Mouse (Mus musculus) forebrain, embryonic 12.5 days (tissue): ENCODE measurements around the gene Zfp799. TPM values are rescaled to one million over a fixed set of nuclear protein-coding genes. Genes with fewer than 3 reads are reported as not detected.

Experiments
- ATAC-seq: fragments of 200-750 bp; cut with Nextera tagmentation; 2 replicates; pipeline ENCODE4 v1.8.0; 2017; ENCODE audit warnings: moderate TSS enrichment; ENCODE audit not compliant: low FRiP score
- H3K27ac ChIP-seq: fragments of 300-500 bp; sonication (generic); 2 replicates; pipeline ENCODE4 v1.5.1; 2016; ENCODE audit warnings: mild to moderate bottlenecking
- H3K27me3 ChIP-seq: fragments of 300-500 bp; sonication (generic); 2 replicates; pipeline ENCODE4 v1.6.1; 2016; ENCODE audit warnings: mild to moderate bottlenecking
- H3K36me3 ChIP-seq: fragments of 300-500 bp; sonication (generic); replicated peaks from 2 replicates; pipeline ENCODE4 v1.6.1; 2016; ENCODE audit warnings: mild to moderate bottlenecking
- H3K4me1 ChIP-seq: fragments of 300-500 bp; sonication (generic); 2 replicates; pipeline ENCODE4 v1.6.1; 2016
- H3K4me2 ChIP-seq: fragments of 300-500 bp; sonication (generic); 2 replicates; pipeline ENCODE4 v1.6.1; 2016; ENCODE audit warnings: mild to moderate bottlenecking, moderate library complexity
- H3K4me3 ChIP-seq: fragments of 300-500 bp; sonication (generic); replicated peaks from 2 replicates; pipeline ENCODE4 v1.5.1; 2016; ENCODE audit warnings: mild to moderate bottlenecking
- H3K9ac ChIP-seq: fragments of 300-500 bp; sonication (generic); 2 replicates; pipeline ENCODE4 v1.6.1; 2016; ENCODE audit warnings: mild to moderate bottlenecking
- H3K9me3 ChIP-seq: fragments of 300-500 bp; sonication (generic); 2 replicates; pipeline ENCODE4 v1.6.1; 2016
- WGBS: fragments of 180-500 bp; shearing (Covaris S2); methylation state at CpG from one replicate; pipeline ENCODE4 v1.1.7; 2016; 5-methylcytosine and 5-hydroxymethylcytosine counted together
- polyA plus RNA-seq: library from polyadenylated mRNA; unstranded; fragments of >200 nt; fragmentation: Nextera tagmentation; extraction: Ambion mirVana; gene quantifications from 2 replicates; pipeline ENCODE4 v1.2.1, GENCODE M21; 2016

Zfp799 gene
- polyA plus RNA-seq, 1 experiment from 2014 or later: 18.3 TPM

DNA sequence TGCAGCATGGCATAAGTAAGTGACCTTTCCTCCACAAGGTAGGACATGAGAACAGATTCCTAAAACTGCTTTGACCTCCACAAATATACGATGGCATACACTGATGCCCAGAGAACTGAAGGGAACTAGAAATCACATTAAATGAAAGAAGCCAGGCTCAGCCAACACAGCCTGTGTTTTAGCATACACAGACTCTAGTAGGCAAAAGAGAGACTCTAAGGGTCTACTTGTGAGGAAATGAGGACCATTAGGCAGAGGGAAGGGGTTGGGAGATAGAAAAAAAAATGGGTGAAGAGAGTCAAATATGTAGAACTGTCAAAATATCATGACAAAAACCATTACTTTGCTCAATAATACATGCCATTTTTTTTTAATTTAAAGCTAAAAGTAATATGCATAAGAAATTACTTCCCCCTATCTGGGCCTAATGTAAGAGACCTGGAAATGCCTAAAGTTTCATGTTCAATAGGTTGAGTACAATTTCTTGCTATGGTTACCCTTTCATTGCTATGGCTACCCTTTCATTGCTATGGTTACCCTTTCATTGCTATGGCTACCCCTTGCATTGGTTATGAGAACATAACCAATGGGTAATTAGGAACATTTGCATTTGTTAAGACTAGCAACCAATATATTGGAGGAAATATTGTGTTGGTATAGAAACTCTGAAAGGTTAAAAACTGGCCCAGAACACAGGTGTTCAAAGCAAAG, 13.8 kb downstream of the Zfp799 start:
- H3K36me3 ChIP-seq: peaks cover 41% of the 10 kb centered on the region
- H3K9me3 ChIP-seq: no peaks in the 10 kb centered on the region
- H3K4me2 ChIP-seq: no peak overlapping the region
- H3K4me1 ChIP-seq: peaks cover 11% of the 10 kb centered on the region
- H3K4me3 ChIP-seq: no peak overlapping the region
- H3K9ac ChIP-seq: no peak overlapping the region
- peak; percentile 53; the same call in 1 of the 2 replicates for ATAC-seq
- no peaks in the 10 kb centered on the region for H3K27me3 ChIP-seq
- 100% methylated on average over 1 of the region's 1 CpGs for WGBS
- peak overlapping the region; percentile 54; the same call in 1 of the 2 replicates for H3K27ac ChIP-seq

DNA sequence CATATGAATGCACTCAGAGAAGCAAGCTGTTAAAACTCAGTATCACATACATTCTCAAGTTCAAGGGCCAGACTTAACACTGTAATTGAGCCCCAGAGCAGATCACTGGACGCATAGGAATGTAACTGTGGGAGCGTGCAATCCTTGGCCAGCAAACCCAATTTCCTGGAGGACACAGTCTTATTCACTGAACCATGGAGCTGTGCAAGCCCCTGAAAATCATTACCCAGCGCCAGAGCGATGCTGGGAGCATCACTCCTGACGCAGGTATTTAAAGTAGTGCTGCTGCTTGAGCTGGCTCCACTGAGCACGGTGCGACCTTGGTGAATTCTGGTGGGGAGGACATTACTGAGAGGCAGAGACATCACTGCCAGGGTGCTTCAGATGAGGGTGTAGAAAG, 15.9 kb downstream of the Zfp799 start:
- no peaks in the 10 kb centered on the region for H3K27me3 ChIP-seq
- H3K4me3 ChIP-seq: no peak overlapping the region
- H3K4me1 ChIP-seq: peaks cover 21% of the 10 kb centered on the region
- H3K9me3 ChIP-seq: no peaks in the 10 kb centered on the region
- H3K27ac ChIP-seq: 0 out of 2 replicates have a peak overlapping the region, but pooled peaks have one; percentile 10
- H3K9ac ChIP-seq: no peak overlapping the region
- no peak for ATAC-seq
- H3K4me2 ChIP-seq: no peak overlapping the region
- peaks cover 23% of the 10 kb centered on the region for H3K36me3 ChIP-seq
- 77% methylated on average over 7 of the region's 7 CpGs for WGBS

DNA sequence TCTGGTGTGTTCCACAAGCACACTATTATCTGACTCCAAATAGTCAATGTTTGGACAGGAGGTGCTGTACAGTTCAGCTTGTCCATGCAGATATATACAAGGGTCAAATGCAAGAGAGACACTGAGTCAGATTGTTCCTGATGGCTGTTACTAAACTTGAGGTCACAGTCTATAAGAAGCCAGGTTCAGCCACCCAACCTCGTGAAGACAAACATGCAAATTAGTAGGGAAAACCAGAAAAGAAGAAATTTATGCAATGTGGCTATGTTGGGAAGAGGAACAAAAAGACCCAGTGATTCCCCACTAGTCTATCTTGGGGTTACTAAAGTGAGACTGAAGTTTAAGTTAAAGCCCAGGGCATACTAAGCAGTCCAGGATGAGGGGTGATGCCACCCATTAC, 19.4 kb downstream of the Zfp799 start:
- 23% methylated on average over 1 of the region's 1 CpGs for WGBS
- Histone ChIP-seq H3K9ac (no peak overlapping the region), H3K9me3 (no peaks in the 10 kb centered on the region), H3K4me2 (peak overlapping the region; percentile 72), H3K4me3 (no peak overlapping the region), H3K4me1 (peaks cover 41% of the 10 kb centered on the region), H3K36me3 (peaks cover 3% of the 10 kb centered on the region), H3K27ac (no peak overlapping the region), H3K27me3 (no peaks in the 10 kb centered on the region)
- no peak for ATAC-seq

DNA sequence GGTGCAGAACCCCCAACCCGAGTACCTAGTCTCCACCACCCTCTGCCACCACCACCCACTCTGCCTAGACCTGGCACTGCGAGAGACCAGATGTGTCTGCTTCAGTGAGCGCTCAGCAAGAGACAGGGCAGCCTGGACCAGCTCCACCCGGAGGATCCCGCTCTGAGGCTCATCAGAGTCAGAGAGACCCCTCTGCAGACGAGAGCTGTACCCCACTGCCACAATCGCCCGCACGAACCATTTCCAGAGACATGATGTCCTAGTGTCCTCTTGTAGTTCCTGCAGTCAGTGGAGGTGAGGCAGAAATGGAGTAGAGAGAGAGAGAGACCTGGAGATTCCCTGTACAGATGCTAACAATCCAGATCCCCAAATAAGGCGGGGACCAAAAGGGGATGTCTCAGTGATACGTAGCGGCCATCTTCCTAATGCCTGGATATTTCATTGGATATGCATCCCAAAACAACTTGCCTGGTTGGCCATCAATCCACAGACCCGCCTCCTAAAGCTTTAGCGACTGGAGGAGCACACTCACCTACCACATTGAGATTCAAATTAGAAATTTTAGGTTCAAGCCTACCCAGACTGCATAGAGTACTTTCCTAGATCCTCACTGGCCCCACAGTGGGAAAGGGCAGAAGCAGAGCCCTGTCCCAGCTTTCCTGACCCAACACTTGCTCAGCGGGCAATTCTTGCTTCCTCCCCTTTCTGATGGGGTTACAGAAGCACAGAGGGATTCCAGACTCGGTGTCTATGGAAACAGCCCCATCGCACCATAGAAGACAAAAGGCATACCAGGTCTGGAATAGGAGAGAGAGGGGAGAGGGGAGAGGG, 20.3 kb downstream of the Zfp799 start, which contains the start of gene Zfp811:
Gene Zfp811 (minus strand): TSS at position 388 of the 831 bp plus-strand sequence.
- no peaks in the 10 kb centered on the region for H3K9me3 ChIP-seq
- no peaks in the 10 kb centered on the region for H3K27me3 ChIP-seq
- under 1% methylated on average over 17 of the region's 17 CpGs for WGBS
- peaks cover 44% of the 10 kb centered on the region for H3K4me1 ChIP-seq
- H3K4me3 ChIP-seq: peak within 1 kb of the TSS; percentile 58
- H3K36me3 ChIP-seq: no peaks in the 10 kb centered on the region; the same call in 1 of the 2 replicates
- peak; percentile 90 for ATAC-seq
- peak within 1 kb of the TSS; percentile 72 for H3K9ac ChIP-seq
- H3K27ac ChIP-seq: peak within 1 kb of the TSS; percentile 91
- peak within 1 kb of the TSS; percentile 72 for H3K4me2 ChIP-seq

DNA sequence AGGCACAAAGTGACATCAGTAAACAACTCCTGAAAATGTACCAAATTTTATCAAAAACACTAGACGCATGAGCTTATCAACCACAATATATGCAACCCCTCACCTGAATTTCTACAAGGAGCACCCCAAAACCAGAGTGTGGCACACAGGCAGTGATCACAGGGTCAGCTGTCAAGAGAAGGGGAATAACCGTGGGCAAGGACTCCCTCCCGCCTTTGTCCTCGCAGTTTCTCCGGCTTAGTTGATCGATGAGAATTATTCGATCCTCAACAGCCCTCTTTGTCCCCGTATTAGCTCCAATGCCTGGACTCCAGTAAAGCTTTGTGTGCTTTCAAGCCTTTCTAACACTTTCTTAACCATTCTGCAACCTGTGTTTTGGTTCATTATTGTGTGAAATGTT, 21.1 kb downstream of the Zfp799 start:
- peak overlapping the region; percentile 91 for H3K27ac ChIP-seq
- H3K27me3 ChIP-seq: no peaks in the 10 kb centered on the region
- H3K36me3 ChIP-seq: no peaks in the 10 kb centered on the region
- peak overlapping the region; percentile 58 for H3K4me3 ChIP-seq
- no peaks in the 10 kb centered on the region for H3K9me3 ChIP-seq
- peak; percentile 16; the same call in 1 of the 2 replicates for ATAC-seq
- peak overlapping the region; percentile 72 for H3K9ac ChIP-seq
- H3K4me1 ChIP-seq: peaks cover 44% of the 10 kb centered on the region
- H3K4me2 ChIP-seq: peak overlapping the region; percentile 72
- whole genome bisulfite sequencing: 6% methylated on average over 8 of the region's 8 CpGs

DNA sequence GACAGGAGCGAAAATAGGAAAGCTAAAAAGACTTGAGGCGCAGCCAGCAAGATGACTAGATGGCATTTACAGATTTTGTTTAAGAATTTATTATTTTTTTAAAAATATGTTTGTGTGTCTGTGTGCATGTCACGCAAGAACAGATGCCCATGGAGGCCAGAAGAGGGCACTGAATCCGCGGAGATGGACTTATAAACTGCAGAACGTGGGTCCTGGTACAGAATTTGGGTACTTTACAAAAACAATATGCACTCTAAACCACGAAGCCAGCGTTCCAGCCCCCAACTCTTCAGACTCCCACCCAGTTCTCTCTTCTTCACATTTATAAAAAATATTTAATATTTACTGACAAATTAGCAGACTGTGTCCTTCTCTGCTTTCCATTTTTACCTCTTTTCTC, 40.8 kb downstream of the Zfp799 start:
- Histone ChIP-seq H3K27me3 (no peaks in the 10 kb centered on the region), H3K4me3 (no peak overlapping the region), H3K4me2 (peak overlapping the region; percentile 61), H3K9me3 (no peaks in the 10 kb centered on the region), H3K4me1 (peaks cover 24% of the 10 kb centered on the region), H3K27ac (no peak overlapping the region), H3K36me3 (peaks cover 9% of the 10 kb centered on the region), H3K9ac (peak overlapping the region; percentile 53; the same call in 1 of the 2 replicates)
- WGBS: 74% methylated on average over 8 of the region's 8 CpGs
- no peak for ATAC-seq

DNA sequence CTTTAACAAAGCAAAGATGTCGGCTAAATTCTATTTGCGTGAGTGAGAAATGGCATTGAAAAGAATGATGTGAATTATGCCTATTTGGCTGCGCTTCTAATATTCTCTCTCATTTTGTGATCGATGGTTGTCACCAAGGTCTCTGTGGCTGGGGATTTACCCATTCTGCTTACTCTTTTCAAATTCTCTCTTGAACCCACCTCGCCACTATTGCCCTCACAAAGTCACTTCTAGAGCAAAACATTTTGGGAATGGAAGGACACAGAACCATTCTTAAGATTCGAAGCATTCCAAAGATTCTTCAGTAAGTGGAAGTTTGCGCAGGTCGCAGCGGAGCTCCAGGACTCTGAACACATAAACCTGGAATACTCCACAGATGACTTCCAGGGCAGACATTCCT, 41.5 kb downstream of the Zfp799 start:
- Histone ChIP-seq H3K9ac (peak overlapping the region; percentile 53), H3K4me2 (peak overlapping the region; percentile 61), H3K4me3 (peak overlapping the region; percentile 76), H3K9me3 (no peaks in the 10 kb centered on the region), H3K36me3 (peaks cover 16% of the 10 kb centered on the region), H3K27me3 (no peaks in the 10 kb centered on the region), H3K4me1 (peaks cover 24% of the 10 kb centered on the region), H3K27ac (no peak overlapping the region)
- no peak for ATAC-seq
- WGBS: 7% methylated on average over 9 of the region's 9 CpGs

DNA sequence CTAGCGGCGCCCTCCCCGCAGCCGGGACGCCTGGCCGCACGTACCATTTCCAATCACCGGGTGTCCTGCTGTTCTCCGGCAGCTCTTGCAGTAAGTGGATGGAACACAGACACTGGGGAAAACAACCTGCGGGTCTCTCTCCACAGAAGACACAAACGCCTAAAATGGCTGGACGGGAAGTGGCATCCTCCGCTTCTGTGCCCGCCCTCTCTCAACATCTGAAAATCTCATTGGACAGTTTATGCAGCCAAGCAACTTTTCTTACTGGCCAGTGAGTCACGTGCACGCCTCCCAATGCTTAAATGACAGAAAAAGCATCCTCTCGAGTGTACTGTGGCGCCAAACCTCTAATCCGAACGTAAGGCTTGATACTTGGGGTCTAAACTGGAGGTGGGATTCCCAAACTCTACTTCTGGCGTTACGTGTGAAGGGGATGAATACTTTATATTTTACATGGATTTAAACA, 41.9 kb downstream of the Zfp799 start, which contains the start of gene Zfp871:
Gene Zfp871 (minus strand): TSS at position 194 of the 466 bp plus-strand sequence.
- no peaks in the 10 kb centered on the region for H3K27me3 ChIP-seq
- no peaks in the 10 kb centered on the region for H3K9me3 ChIP-seq
- peaks cover 20% of the 10 kb centered on the region for H3K36me3 ChIP-seq
- H3K4me3 ChIP-seq: peak within 1 kb of the TSS; percentile 76
- peak within 1 kb of the TSS; percentile 88 for H3K9ac ChIP-seq
- H3K4me2 ChIP-seq: peak within 1 kb of the TSS; percentile 67
- peaks cover 24% of the 10 kb centered on the region for H3K4me1 ChIP-seq
- peak; percentile 98 for ATAC-seq
- WGBS: under 1% methylated on average over 22 of the region's 22 CpGs
- peak within 1 kb of the TSS; percentile 88 for H3K27ac ChIP-seq

DNA sequence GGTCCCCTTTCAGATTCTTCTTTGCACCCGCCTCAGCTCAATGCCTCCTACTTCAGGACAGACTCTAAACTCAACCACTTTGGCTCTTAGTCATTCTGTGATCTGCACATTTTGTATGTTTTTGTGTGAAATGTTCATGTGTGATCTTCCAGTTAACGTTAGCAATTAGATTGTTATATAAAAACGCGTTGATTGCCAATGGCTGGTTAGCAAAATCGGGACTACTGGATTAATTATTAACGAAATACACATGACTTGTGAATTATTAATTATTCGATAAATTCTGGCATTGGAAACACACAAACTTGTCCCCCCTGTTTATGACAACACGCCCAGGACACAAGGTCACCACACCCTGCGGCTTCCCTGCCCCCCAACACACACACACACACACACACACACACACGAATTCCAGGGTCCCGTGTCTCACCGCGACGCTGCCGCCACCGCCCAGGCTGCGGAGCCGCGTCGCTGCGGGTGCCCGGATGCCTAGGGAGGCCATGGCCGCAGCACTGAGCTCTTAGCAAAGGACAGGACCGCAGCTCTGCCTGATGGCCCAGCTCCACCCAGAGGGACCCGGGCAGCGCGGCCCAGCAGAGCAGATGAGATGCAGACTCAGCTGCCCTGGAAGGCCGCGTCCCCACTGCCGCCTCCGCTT, 42.5 kb downstream of the Zfp799 start:
- H3K9ac ChIP-seq: peak overlapping the region; percentile 88
- no peaks in the 10 kb centered on the region for H3K9me3 ChIP-seq
- peaks cover 22% of the 10 kb centered on the region for H3K36me3 ChIP-seq
- peak overlapping the region; percentile 88 for H3K27ac ChIP-seq
- peak overlapping the region; percentile 76 for H3K4me3 ChIP-seq
- 2% methylated on average over 31 of the region's 31 CpGs for WGBS
- H3K27me3 ChIP-seq: no peaks in the 10 kb centered on the region
- peak; percentile 89 for ATAC-seq
- peak overlapping the region; percentile 67 for H3K4me2 ChIP-seq
- H3K4me1 ChIP-seq: peaks cover 24% of the 10 kb centered on the region

DNA sequence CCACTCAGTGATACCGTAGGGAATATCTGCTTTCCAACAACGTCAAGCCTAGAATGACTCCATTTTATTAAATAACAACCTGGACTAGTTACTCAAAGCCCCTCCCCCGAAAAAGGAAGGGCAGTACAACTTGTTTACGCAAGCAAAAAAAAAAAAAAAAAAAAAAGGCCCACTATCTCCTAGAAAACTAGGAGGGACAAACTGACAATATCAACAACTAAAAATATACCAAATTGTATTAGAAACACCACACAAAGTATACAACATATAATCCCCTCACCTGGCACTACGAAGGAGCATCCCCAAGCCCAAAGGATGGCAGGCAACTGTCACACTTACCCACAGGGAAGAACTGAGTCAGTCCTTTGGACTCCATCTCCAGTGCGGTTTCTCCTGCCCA, 43.1 kb downstream of the Zfp799 start:
- Histone ChIP-seq H3K9me3 (no peaks in the 10 kb centered on the region), H3K4me2 (peak overlapping the region; percentile 67), H3K36me3 (peaks cover 22% of the 10 kb centered on the region), H3K4me3 (peak overlapping the region; percentile 76), H3K9ac (peak overlapping the region; percentile 88), H3K4me1 (peaks cover 24% of the 10 kb centered on the region), H3K27me3 (no peaks in the 10 kb centered on the region), H3K27ac (no peak overlapping the region)
- 73% methylated on average over 6 of the region's 6 CpGs for WGBS
- no peak for ATAC-seq

DNA sequence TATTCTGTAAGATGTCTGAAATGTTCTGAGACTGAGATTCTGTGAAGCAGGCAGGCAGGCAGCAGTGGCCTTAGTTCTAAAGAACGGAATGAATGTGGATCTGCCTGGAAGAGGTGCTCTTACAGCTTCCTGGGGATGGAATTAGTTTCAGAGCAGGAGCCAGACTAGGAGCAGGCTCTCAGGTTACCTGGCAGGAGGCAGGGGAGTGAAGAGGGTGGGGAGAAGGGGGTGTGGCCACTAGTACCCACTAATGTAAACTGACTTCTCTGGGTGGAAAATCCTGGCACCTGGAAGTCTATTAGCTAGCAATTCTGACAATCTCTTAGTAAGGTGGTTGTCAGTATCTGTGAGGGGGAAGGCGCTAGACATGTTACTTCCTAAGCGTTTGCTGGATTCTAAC, 44.4 kb downstream of the Zfp799 start:
- Histone ChIP-seq H3K4me3 (no peak overlapping the region), H3K4me2 (no peak overlapping the region), H3K36me3 (peaks cover 22% of the 10 kb centered on the region), H3K27me3 (no peaks in the 10 kb centered on the region), H3K9me3 (no peaks in the 10 kb centered on the region), H3K4me1 (peaks cover 24% of the 10 kb centered on the region), H3K27ac (no peak overlapping the region), H3K9ac (no peak overlapping the region)
- 88% methylated on average over 3 of the region's 3 CpGs for WGBS
- ATAC-seq: no peak

DNA sequence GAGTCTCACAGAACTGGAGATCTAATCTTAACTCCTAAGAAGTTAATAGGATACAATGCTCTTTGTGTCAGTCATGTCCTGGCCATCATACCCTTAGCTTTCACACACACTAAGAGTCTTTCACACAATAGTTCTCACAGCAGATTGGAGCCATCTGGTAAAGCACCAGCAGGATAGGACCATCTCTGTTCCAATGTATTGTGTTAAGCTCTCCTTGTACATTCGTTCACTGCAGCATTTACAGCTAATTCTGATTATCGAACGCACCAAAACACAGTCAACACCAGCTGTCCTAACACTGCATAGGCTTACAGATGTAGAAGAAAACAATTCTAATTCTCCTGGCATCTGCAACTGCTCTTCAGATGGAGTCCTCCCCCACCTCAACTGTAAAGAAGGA, 52.5 kb downstream of the Zfp799 start:
- Histone ChIP-seq H3K27me3 (no peaks in the 10 kb centered on the region), H3K36me3 (peaks cover 67% of the 10 kb centered on the region), H3K9me3 (no peaks in the 10 kb centered on the region), H3K4me1 (no peaks in the 10 kb centered on the region), H3K9ac (no peak overlapping the region), H3K27ac (no peak overlapping the region), H3K4me2 (no peak overlapping the region), H3K4me3 (no peak overlapping the region)
- WGBS: 95% methylated on average over 3 of the region's 3 CpGs
- no peak for ATAC-seq
